Mouse (Mus musculus): ENCODE results near the gene Plod3. TPM values are rescaled to one million over a fixed set of nuclear protein-coding genes. Genes with fewer than 3 reads are reported as not detected.

The Plod3 gene
- polyA plus RNA-seq, 1 experiment from 2014 or later = 30.6 TPM

DNA sequence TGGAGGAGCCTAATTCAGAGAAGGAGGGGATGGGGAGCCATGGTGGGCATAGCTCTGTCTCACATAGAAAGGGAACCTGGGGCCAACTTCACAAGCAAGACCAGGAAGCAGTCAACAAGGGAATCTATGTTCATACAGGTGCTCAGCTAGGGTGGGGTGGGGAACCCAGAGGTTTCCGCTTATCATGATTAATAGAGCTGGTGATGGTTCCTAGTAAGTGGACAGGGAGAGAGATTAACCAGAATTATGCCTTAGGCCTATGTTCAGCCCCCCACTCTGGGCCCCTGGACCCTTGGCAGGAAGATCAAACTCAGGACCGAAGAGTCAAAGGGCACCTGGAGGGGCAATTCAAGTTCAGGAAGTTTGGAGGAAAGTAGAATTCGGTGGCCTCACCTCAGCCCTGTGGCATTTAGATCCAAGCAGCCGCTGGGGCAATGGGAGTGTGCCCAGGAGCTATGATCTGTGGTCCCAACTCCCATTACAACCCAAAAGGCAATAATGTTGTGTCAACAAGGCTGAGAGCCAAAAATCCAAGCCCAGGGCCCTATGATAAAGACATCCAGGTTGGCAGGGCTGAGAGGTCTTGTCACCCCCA, 19.9 kb upstream of the Plod3 start:
- Histone ChIP-seq H3K4me2 (ENCODE audit: low read length) (peak overlapping the region; percentile 0), H3K27me3 (ENCODE audit: insufficient read depth, low read length) (no peaks in the 10 kb centered on the region), H3K9ac (ENCODE audit: low read depth, low read length) (no peak overlapping the region), H3K27ac (peak overlapping the region; percentile 84), H3K4me1 (replicated peaks; ENCODE audit: insufficient read depth, low read length) (peaks cover 31% of the 10 kb centered on the region), H3K36me3 (ENCODE audit: insufficient read depth, low read length) (peaks cover 24% of the 10 kb centered on the region), H3K9me3 (replicated peaks; ENCODE audit: low read length) (no peaks in the 10 kb centered on the region), H3K4me3 (replicated peaks; ENCODE audit: low read depth, low read length) (no peak overlapping the region)
- TF ChIP-seq CTCF (IDR thresholded peaks at IDR 0.05; ENCODE audit: low read depth) = no peak
- ATAC-seq (replicated peaks; ENCODE audit: low FRiP score, low read depth) = no peak
- 77% methylated on average over 4 of the region's 4 CpGs for WGBS
- no peak for DNase-seq (ENCODE audit: low spot score)

GRCm38 (mm10) chr5:136967592-136967991, 19.2 kb upstream of the Plod3 start:
- 31% methylated on average over 10 of the region's 10 CpGs for WGBS
- Histone ChIP-seq H3K36me3 (ENCODE audit: insufficient read depth, low read length) (peaks cover 24% of the 10 kb centered on the region), H3K4me2 (ENCODE audit: low read length) (peak overlapping the region; percentile 35), H3K9me3 (replicated peaks; ENCODE audit: low read length) (no peaks in the 10 kb centered on the region), H3K4me1 (replicated peaks; ENCODE audit: insufficient read depth, low read length) (peaks cover 31% of the 10 kb centered on the region), H3K27me3 (ENCODE audit: insufficient read depth, low read length) (no peaks in the 10 kb centered on the region), H3K4me3 (replicated peaks; ENCODE audit: low read depth, low read length) (peak overlapping the region; percentile 14; the same call in 1 of the 2 replicates), H3K9ac (ENCODE audit: low read depth, low read length) (peak overlapping the region; percentile 23; the same call in 1 of the 2 replicates), H3K27ac (peak overlapping the region; percentile 84)
- no peak for TF ChIP-seq CTCF (IDR thresholded peaks at IDR 0.05; ENCODE audit: low read depth)
- peak; percentile 89 for DNase-seq (ENCODE audit: low spot score)
- peak; percentile 22; the same call in 1 of the 2 replicates for ATAC-seq (replicated peaks; ENCODE audit: low FRiP score, low read depth)

DNA sequence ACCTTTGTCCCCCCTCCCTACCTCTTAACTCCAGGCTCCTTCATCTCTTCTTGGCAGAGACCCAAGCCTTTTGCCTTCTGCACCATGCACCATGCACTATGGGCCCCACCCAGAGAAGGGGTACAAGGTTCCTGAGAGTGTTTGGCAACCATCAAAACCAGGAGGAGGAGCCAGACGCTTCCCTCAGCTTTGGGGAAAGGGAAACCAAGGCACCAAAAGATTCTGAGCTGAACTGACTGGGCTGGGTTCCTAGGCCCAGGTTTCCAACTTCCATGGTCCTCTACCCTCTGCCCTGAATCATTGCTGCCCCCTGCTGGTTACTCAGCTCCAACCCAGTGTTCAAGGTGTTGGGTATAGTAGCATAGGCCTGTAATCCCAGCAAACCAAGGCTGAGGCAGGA, 16.1 kb upstream of the Plod3 start:
- 65% methylated on average over 1 of the region's 1 CpGs for WGBS
- Histone ChIP-seq H3K4me2 (ENCODE audit: low read length) (no peak overlapping the region), H3K4me1 (replicated peaks; ENCODE audit: insufficient read depth, low read length) (peaks cover 17% of the 10 kb centered on the region), H3K4me3 (replicated peaks; ENCODE audit: low read depth, low read length) (no peak overlapping the region), H3K36me3 (ENCODE audit: insufficient read depth, low read length) (peaks cover 3% of the 10 kb centered on the region; the same call in 1 of the 2 replicates), H3K27ac (no peak overlapping the region), H3K9me3 (replicated peaks; ENCODE audit: low read length) (no peaks in the 10 kb centered on the region), H3K27me3 (ENCODE audit: insufficient read depth, low read length) (no peaks in the 10 kb centered on the region), H3K9ac (ENCODE audit: low read depth, low read length) (no peak overlapping the region)
- ATAC-seq (replicated peaks; ENCODE audit: low FRiP score, low read depth) (no peak), DNase-seq (ENCODE audit: low spot score) (peak; percentile 75)
- peak; percentile 92 for TF ChIP-seq CTCF (IDR thresholded peaks at IDR 0.05; ENCODE audit: low read depth)

GRCm38 (mm10) chr5:136973670-136974069, 13.1 kb upstream of the Plod3 start:
- DNase-seq (ENCODE audit: low spot score) (no peak), ATAC-seq (replicated peaks; ENCODE audit: low FRiP score, low read depth) (no peak)
- no peaks in the 10 kb centered on the region for H3K27me3 ChIP-seq (ENCODE audit: insufficient read depth, low read length)
- H3K4me3 ChIP-seq (replicated peaks; ENCODE audit: low read depth, low read length) = no peak overlapping the region
- no peak for TF ChIP-seq CTCF (IDR thresholded peaks at IDR 0.05; ENCODE audit: low read depth)
- H3K4me1 ChIP-seq (replicated peaks; ENCODE audit: insufficient read depth, low read length) = no peaks in the 10 kb centered on the region; the same call in 1 of the 2 replicates
- 63% methylated on average over 8 of the region's 8 CpGs for WGBS
- H3K36me3 ChIP-seq (ENCODE audit: insufficient read depth, low read length) = no peaks in the 10 kb centered on the region
- no peak overlapping the region for H3K9ac ChIP-seq (ENCODE audit: low read depth, low read length)
- H3K27ac ChIP-seq = no peak overlapping the region
- H3K4me2 ChIP-seq (ENCODE audit: low read length) = no peak overlapping the region
- no peaks in the 10 kb centered on the region for H3K9me3 ChIP-seq (replicated peaks; ENCODE audit: low read length)

GRCm38 (mm10) chr5:136977769-136978168, 9.1 kb upstream of the Plod3 start:
- WGBS = 48% methylated on average over 4 of the region's 4 CpGs
- TF ChIP-seq CTCF (IDR thresholded peaks at IDR 0.05; ENCODE audit: low read depth) = no peak
- no peak overlapping the region for H3K27ac ChIP-seq

DNA sequence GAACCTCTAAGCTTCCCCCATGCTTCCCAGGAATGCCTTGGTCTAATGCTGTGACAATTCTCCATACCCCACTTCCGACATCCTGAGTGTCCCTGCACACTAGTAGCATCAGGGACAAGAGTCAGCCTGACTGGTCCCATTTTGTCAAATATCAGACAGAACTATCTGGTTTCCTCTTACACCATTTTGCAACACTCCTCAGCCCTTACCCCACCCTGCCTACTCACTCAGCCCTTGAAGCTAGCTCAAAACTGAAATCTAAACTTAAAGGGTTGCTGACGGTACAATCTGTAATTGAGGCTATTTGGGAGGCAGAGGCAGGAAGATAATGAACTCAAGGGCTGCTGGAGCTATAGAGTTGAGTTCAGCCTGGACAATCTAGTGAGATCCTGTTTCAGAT, 7.1 kb upstream of the Plod3 start:
- no peak for DNase-seq (ENCODE audit: low spot score)
- 82% methylated on average over 2 of the region's 2 CpGs for WGBS
- Histone ChIP-seq H3K4me3 (replicated peaks; ENCODE audit: low read depth, low read length) (no peak overlapping the region), H3K9ac (ENCODE audit: low read depth, low read length) (no peak overlapping the region), H3K27ac (no peak overlapping the region), H3K4me1 (replicated peaks; ENCODE audit: insufficient read depth, low read length) (no peaks in the 10 kb centered on the region), H3K4me2 (ENCODE audit: low read length) (no peak overlapping the region), H3K9me3 (replicated peaks; ENCODE audit: low read length) (no peaks in the 10 kb centered on the region), H3K27me3 (ENCODE audit: insufficient read depth, low read length) (no peaks in the 10 kb centered on the region), H3K36me3 (ENCODE audit: insufficient read depth, low read length) (0 out of 2 replicates have a peak, but pooled peaks cover 6% of the 10 kb centered on the region)
- no peak for ATAC-seq (replicated peaks; ENCODE audit: low FRiP score, low read depth)
- TF ChIP-seq CTCF (IDR thresholded peaks at IDR 0.05; ENCODE audit: low read depth) = no peak

More at GRCm38 (mm10) chr5:136977769-136978168, 9.1 kb upstream of the Plod3 start:
- Histone ChIP-seq H3K4me1 (replicated peaks; ENCODE audit: insufficient read depth, low read length) (no peaks in the 10 kb centered on the region; the same call in 1 of the 2 replicates), H3K27me3 (ENCODE audit: insufficient read depth, low read length) (no peaks in the 10 kb centered on the region), H3K9ac (ENCODE audit: low read depth, low read length) (no peak overlapping the region), H3K36me3 (ENCODE audit: insufficient read depth, low read length) (0 out of 2 replicates have a peak, but pooled peaks cover 6% of the 10 kb centered on the region), H3K9me3 (replicated peaks; ENCODE audit: low read length) (no peaks in the 10 kb centered on the region), H3K4me2 (ENCODE audit: low read length) (no peak overlapping the region), H3K4me3 (replicated peaks; ENCODE audit: low read depth, low read length) (no peak overlapping the region)
- ATAC-seq (replicated peaks; ENCODE audit: low FRiP score, low read depth) (no peak), DNase-seq (ENCODE audit: low spot score) (no peak)
